9 mouse cellular contexts compared by ENCODE assay signal in the genomic region with DNA sequence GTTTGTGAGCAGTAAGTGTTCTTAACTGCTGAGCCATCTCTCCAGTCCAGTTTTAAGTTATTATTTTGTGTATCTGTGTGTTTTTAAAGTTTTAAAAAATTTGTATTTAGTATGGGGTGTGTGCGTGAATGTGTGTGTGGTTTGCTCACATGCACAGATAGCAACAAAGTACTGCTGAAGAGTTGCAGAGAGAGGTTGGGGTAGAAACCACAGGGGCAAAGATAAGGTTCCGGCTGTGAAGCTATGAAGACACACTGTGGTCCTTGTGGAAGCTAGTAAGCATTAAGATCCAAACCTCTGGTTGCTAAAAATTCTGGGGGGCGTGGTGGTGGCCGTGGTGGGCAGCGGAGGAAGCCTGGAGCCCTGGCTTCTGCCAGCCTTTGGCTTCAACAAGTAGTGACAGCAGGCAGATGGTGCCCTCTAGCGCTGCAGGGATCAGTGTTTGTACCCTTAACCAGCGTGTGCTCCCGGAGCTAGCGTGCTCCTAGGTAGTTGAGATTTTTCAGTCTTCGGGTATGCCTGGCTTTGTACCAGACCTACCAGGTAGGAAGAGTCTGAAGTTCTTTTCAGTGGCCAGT. TPM values are rescaled to one million over a fixed set of nuclear protein-coding genes. Genes with fewer than 3 reads are reported as not detected.
DNase-seq lines count a peak whose midpoint lies in the region; ATAC-seq and TF ChIP-seq lines count a peak whose summit lies in the region.
"Had no signal": no experiment of that assay in that cellular context is flagged by ENCODE, and none has a peak within 500 bp of the region (broad histone marks: within the 10 kb centered on the region; RNA-seq: fewer than 3 reads in every experiment).

No protein-coding gene starts in this region.

- H3K9ac ChIP-seq in heart, embryonic 11.5 days (ENCODE audit: low read depth, low read length), result 0 out of 2 replicates have a peak overlapping the region, but pooled peaks have one; percentile 10
- no peak overlapping the region for H3K9ac ChIP-seq in liver, embryonic 12.5 days
- H3K9ac ChIP-seq: embryonic facial prominence, embryonic 12.5 days had no signal

- H3K36me3 ChIP-seq in heart, embryonic 11.5 days (ENCODE audit: control insufficient read depth, insufficient read depth, low read length), result no peaks in the 10 kb centered on the region
- H3K36me3 ChIP-seq in liver, embryonic 12.5 days, result no peaks in the 10 kb centered on the region
- H3K36me3 ChIP-seq: embryonic facial prominence, embryonic 12.5 days had no signal

- no peak overlapping the region for H3K4me2 ChIP-seq in heart, embryonic 11.5 days
- peak overlapping the region; percentile 48 for H3K4me2 ChIP-seq in liver, embryonic 12.5 days
- H3K4me2 ChIP-seq: embryonic facial prominence, embryonic 12.5 days had no signal

- no peak for TF ChIP-seq POLR2A in bone marrow, adult 2 months (IDR thresholded peaks at IDR 0.05; ENCODE audit: borderline replicate concordance, control insufficient read depth, low read depth, low read length)

- no peak for ATAC-seq in heart, embryonic 11.5 days (replicated peaks; ENCODE audit: insufficient number of reproducible peaks, low FRiP score, low TSS enrichment)
- no peak for ATAC-seq in liver, embryonic 12.5 days
- no peak for ATAC-seq in frontal cortex, adult (ENCODE audit: low TSS enrichment)
- no peak for ATAC-seq in activated CD4-positive, CD25-positive, alpha-beta regulatory T cell, adult 4 months

- DNase-seq in left cerebral cortex, adult 2 months (ENCODE audit: extremely low spot score in 1 of 2, low spot score in 2 of 2), result peak; percentile 36
- DNase-seq in left cerebral cortex, adult 11 months (ENCODE audit: low spot score), result no peak
- DNase-seq in right cerebral cortex, postnatal 14 days, result peak; percentile 42

- no peaks in the 10 kb centered on the region for H3K9me3 ChIP-seq in heart, embryonic 11.5 days (replicated peaks; ENCODE audit: control insufficient read depth, low read length)
- H3K9me3 ChIP-seq in liver, embryonic 12.5 days (replicated peaks), result no peaks in the 10 kb centered on the region
- H3K9me3 ChIP-seq: embryonic facial prominence, embryonic 12.5 days had no signal

- TF ChIP-seq CTCF in left cerebral cortex, adult 2 months (IDR thresholded peaks at IDR 0.05), result peak; percentile 48
- peak; percentile 87 for TF ChIP-seq CTCF in bone marrow, adult 2 months (IDR thresholded peaks at IDR 0.05; ENCODE audit: control insufficient read depth, insufficient read depth, low read length)

- 10% methylated on average over 10 of the region's 10 CpGs for WGBS in bone marrow, adult 2 months
- WGBS in heart, embryonic 11.5 days (ENCODE audit: insufficient replicate concordance), result 43% methylated on average over 10 of the region's 10 CpGs
- whole genome bisulfite sequencing in liver, embryonic 12.5 days (ENCODE audit: insufficient replicate concordance), result 22% methylated on average over 10 of the region's 10 CpGs

- H3K27me3 ChIP-seq in heart, embryonic 11.5 days (ENCODE audit: control insufficient read depth, insufficient read depth, low read length), result no peaks in the 10 kb centered on the region
- H3K27me3 ChIP-seq in liver, embryonic 12.5 days (replicated peaks), result no peaks in the 10 kb centered on the region
- H3K27me3 ChIP-seq: embryonic facial prominence, embryonic 12.5 days had no signal

- no peak overlapping the region for H3K4me3 ChIP-seq in left cerebral cortex, adult 2 months
- no peak overlapping the region for H3K4me3 ChIP-seq in bone marrow, adult 2 months (replicated peaks; ENCODE audit: control insufficient read depth, low read depth, low read length)
- H3K4me3 ChIP-seq in heart, embryonic 11.5 days (ENCODE audit: low read depth, low read length), result no peak overlapping the region
- peak overlapping the region; percentile 2; the same call in 1 of the 2 replicates for H3K4me3 ChIP-seq in liver, embryonic 12.5 days
- H3K4me3 ChIP-seq: embryonic facial prominence, embryonic 12.5 days had no signal

- peaks cover 4% of the 10 kb centered on the region for H3K4me1 ChIP-seq in bone marrow, adult 2 months (ENCODE audit: control insufficient read depth, insufficient read depth, low read length)
- 0 out of 2 replicates have a peak, but pooled peaks cover 2% of the 10 kb centered on the region for H3K4me1 ChIP-seq in heart, embryonic 11.5 days (ENCODE audit: control insufficient read depth, insufficient read depth, low read length)
- H3K4me1 ChIP-seq in liver, embryonic 12.5 days, result peaks cover 68% of the 10 kb centered on the region

- intact Hi-C loops in left cerebral cortex, adult 2 months (cut with DNase I), result loop anchor here (2.0 kb wide), 2 partner anchors 49 to 79 kb away; no protein-coding TSS in a partner anchor

- H3K27ac ChIP-seq in left cerebral cortex, adult 2 months, result no peak overlapping the region
- no peak overlapping the region for H3K27ac ChIP-seq in bone marrow, adult 2 months (ENCODE audit: control insufficient read depth, insufficient read depth, low read depth, low read length, poor library complexity)
- H3K27ac ChIP-seq in heart, embryonic 11.5 days (ENCODE audit: low read depth, low read length), result no peak overlapping the region
- H3K27ac ChIP-seq in liver, embryonic 12.5 days, result peak overlapping the region; percentile 18; the same call in 1 of the 2 replicates
- H3K27ac ChIP-seq: embryonic facial prominence, embryonic 12.5 days had no signal

RNA-seq across cellular contexts. Expression of a gene that starts 13.7 kb away (rescaled TPM):
- total RNA-seq in left cerebral cortex, adult 2 months (2021), result 10 to 100 TPM; 43.7 to 48.0 TPM
- 4.3 and 18.4 TPM in 2 replicates for polyA plus RNA-seq in bone marrow, adult 2 months (2011; ENCODE audit: insufficient read depth, insufficient read length, low replicate concordance, missing spikeins)
- polyA plus RNA-seq in heart, embryonic 11.5 days (2014; fragmentation: Nextera tagmentation; extraction: Ambion mirVana), result 14.2 and 15.5 TPM in 2 replicates
- polyA plus RNA-seq in liver, embryonic 12.5 days (2016; fragmentation: Nextera tagmentation; extraction: Ambion mirVana), result 24.7 and 25.1 TPM in 2 replicates
- polyA plus RNA-seq in activated CD4-positive, CD25-positive, alpha-beta regulatory T cell, adult 4 months (2017; shearing (Covaris generic)), result 10 to 100 TPM; 18.0 to 36.4 TPM

RNA-seq across cellular contexts. Expression of a gene that starts 20.6 kb away (rescaled TPM):
- 10 to 100 TPM; 95.2 to 95.6 TPM for total RNA-seq in left cerebral cortex, adult 2 months (2021)
- polyA plus RNA-seq in bone marrow, adult 2 months (2011; ENCODE audit: insufficient read depth, insufficient read length, low replicate concordance, missing spikeins), result 4.1 and 9.4 TPM in 2 replicates
- polyA plus RNA-seq in heart, embryonic 11.5 days (2014; fragmentation: Nextera tagmentation; extraction: Ambion mirVana), result 30.8 and 32.7 TPM in 2 replicates
- 44.0 and 44.1 TPM in 2 replicates for polyA plus RNA-seq in liver, embryonic 12.5 days (2016; fragmentation: Nextera tagmentation; extraction: Ambion mirVana)
- polyA plus RNA-seq in activated CD4-positive, CD25-positive, alpha-beta regulatory T cell, adult 4 months (2017; shearing (Covaris generic)), result 10 to 100 TPM; 13.7 to 14.3 TPM

RNA-seq across cellular contexts. Expression of a gene that starts 28.0 kb away (rescaled TPM):
- 10 to 100 TPM; 12.2 to 12.7 TPM for total RNA-seq in left cerebral cortex, adult 2 months (2021)
- polyA plus RNA-seq in bone marrow, adult 2 months (2011; ENCODE audit: insufficient read depth, insufficient read length, low replicate concordance, missing spikeins), result 12.3 and 36.6 TPM in 2 replicates
- 9.9 and 10.6 TPM in 2 replicates for polyA plus RNA-seq in heart, embryonic 11.5 days (2014; fragmentation: Nextera tagmentation; extraction: Ambion mirVana)
- 11.3 and 11.4 TPM in 2 replicates for polyA plus RNA-seq in liver, embryonic 12.5 days (2016; fragmentation: Nextera tagmentation; extraction: Ambion mirVana)
- 10 to 100 TPM in 1 of 2 experiments, 1 to 10 TPM in 1; 6.1 to 13.8 TPM for polyA plus RNA-seq in activated CD4-positive, CD25-positive, alpha-beta regulatory T cell, adult 4 months (2017; shearing (Covaris generic))
